Mouse (Mus musculus) brown adipose tissue, adult 24 weeks (tissue): ENCODE measurements at regions not wholly inside any gene's neighbourhood (a gene's known extent, or its start where the extent isn't known, plus 50 kb on each side); places are given as distances from the start of the nearest gene placed in this dataset.

Experiments used
- H3K27ac ChIP-seq: fragments of 200-500 bp; replicated peaks from 2 replicates; pipeline ENCODE4 v1.5.1; 2012; ENCODE audit warnings: low read depth, mild to moderate bottlenecking, low read length
- H3K4me1 ChIP-seq: fragments of 200-500 bp; 2 replicates; pipeline ENCODE4 v1.6.1; 2012; ENCODE audit warnings: low read length, mixed read lengths; ENCODE audit not compliant: control insufficient read depth, insufficient read depth, insufficient read length
- H3K4me3 ChIP-seq: fragments of 200-500 bp; 2 replicates; pipeline ENCODE4 v1.5.1; 2012; ENCODE audit warnings: low read depth, mild to moderate bottlenecking, low read length, moderate library complexity; ENCODE audit not compliant: insufficient read depth

GRCm38 (mm10) chrX:11959871-11960552, 200.1 kb downstream of the Bcor start:
- H3K4me1 ChIP-seq = peaks cover 9% of the 10 kb centered on the region; the same call in 1 of the 2 replicates
- no peak overlapping the region for H3K4me3 ChIP-seq
- no peak overlapping the region for H3K27ac ChIP-seq

DNA sequence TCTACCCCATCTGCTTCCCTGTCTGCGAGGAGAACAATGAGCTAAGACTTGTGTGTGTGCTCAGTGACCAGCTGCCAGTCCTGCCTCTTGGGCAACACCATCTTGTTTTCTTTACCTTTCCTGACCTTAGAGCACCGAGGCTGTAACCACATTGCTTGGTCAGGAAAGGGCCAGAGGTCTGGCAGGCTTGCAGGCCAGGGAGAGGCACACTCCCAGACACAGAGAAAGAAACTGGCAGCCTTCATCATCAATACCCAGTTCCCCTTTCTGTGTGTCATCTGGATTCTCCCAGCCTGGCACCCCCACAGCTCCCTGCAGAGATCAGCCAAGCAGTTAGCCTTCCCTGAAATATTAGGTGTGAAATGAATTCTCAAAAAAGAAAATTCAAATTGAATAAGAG, 198.8 kb downstream of the Bcor start:
- no peak overlapping the region for H3K4me3 ChIP-seq
- H3K4me1 ChIP-seq = peaks cover 6% of the 10 kb centered on the region; the same call in 1 of the 2 replicates
- H3K27ac ChIP-seq = no peak overlapping the region

GRCm38 (mm10) chrX:11964428-11964827, 195.7 kb downstream of the Bcor start:
- Histone ChIP-seq H3K27ac (no peak overlapping the region), H3K4me1 (no peaks in the 10 kb centered on the region; the same call in 1 of the 2 replicates), H3K4me3 (no peak overlapping the region)

DNA sequence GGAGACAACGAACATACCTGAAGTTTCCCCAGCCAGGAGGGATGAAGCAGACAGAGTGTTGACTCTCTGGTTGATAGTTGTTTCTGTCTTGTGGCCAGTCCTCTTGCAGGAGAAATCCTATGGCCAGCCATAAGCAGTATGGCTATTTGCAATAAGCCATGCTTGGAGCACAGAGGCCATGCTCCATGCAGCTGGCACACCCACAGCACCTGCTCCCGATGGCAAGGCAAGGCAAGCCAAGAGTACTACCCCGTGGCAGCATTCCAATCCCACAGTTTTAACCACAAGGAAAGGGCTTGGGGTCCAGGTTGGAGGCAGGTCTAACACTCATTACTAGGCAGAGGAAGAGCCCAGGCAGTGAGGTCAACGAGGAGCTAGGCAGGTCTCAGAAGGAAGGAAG, 181.5 kb downstream of the Bcor start:
- no peak overlapping the region for H3K4me3 ChIP-seq
- no peak overlapping the region for H3K27ac ChIP-seq
- no peaks in the 10 kb centered on the region for H3K4me1 ChIP-seq

DNA sequence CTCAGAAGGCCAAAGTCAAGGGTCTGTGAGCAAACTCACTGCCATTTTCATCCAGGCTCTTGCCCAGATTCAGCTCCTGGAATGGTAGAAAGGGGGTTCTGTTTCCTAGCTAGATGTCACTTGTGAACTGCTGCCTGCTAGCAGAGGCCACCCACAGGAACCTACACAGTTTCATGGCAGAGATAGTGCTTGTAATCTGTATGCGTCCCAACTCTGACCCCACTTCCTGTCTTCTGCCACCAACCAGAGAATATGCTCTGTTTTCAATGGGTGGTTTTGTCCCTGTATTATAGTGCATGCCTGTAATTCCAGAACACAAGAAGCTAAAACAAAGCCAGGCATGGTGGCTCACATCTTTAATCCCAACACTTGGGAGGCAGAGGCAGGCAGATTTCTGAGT, 176.9 kb downstream of the Bcor start:
- H3K4me3 ChIP-seq = no peak overlapping the region
- H3K4me1 ChIP-seq = no peaks in the 10 kb centered on the region
- no peak overlapping the region for H3K27ac ChIP-seq
